Mouse (Mus musculus): ENCODE measurements around the gene Dusp7. TPM values are rescaled to one million over a fixed set of nuclear protein-coding genes. Genes with fewer than 3 reads are reported as not detected.
A peak's percentile ranks its signal among the peaks of the same experiment; 100 is the strongest.

The Dusp7 gene
- polyA plus RNA-seq, 1 experiment from 2014 or later: 24.9 TPM

DNA sequence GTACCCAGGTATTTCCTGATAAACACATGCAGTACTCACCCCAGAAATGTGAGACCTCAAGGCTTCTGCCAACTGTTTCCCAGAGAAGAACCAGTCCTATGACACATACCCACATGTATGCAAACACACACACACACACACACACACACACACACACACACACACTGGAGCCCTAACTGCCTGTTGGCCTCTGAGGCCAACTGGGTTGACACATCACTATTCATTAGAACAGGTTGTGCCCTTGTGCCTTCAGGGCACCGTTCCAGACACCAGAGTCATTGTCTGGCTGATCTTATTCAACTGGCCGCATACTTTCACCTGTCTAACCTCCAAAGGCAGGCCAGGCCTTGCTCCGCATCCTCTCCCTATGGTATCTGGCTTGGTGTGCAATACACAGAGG is 43.8 kb downstream of the Dusp7 start:
- no peak overlapping the region for H3K4me2 ChIP-seq (replicated peaks; ENCODE audit: low read depth, low read length)
- no peaks in the 10 kb centered on the region for H3K4me1 ChIP-seq (ENCODE audit: control insufficient read depth, insufficient read depth, low read length)
- H3K9me3 ChIP-seq (ENCODE audit: control insufficient read depth, low read depth, low read length): no peaks in the 10 kb centered on the region
- H3K27ac ChIP-seq (ENCODE audit: low read length): no peak overlapping the region
- no peak overlapping the region for H3K9ac ChIP-seq (replicated peaks; ENCODE audit: low read depth, low read length)
- H3K4me3 ChIP-seq (ENCODE audit: low read depth, low read length): no peak overlapping the region
- no peaks in the 10 kb centered on the region for H3K27me3 ChIP-seq (ENCODE audit: control insufficient read depth, insufficient read depth, low read length)
- 73% methylated on average over 3 of the region's 3 CpGs for WGBS
- no peak for ATAC-seq (ENCODE audit: insufficient number of reproducible peaks, insufficient read depth, low FRiP score, low read depth)
- no peaks in the 10 kb centered on the region for H3K36me3 ChIP-seq (ENCODE audit: control insufficient read depth, insufficient read depth, low read length)

DNA sequence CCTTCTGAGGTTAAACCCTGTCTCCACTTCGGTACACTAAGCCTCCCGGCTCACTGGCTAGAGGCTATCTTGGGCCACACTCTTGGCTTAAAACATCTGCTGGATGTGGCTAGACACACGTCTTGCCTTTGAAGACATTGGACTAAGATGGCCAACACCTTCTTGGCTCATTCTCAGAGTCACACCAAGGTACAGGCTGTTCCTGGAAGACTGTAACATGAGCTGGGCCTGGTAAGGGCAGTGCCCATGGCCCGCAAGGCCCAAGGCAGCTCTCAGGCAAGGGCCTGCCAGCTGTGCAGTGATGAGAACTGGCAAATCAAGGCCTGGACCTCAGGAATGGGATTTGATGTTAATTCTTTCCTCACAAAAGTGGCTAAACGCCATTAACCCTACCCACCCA is 45.2 kb downstream of the Dusp7 start:
- ATAC-seq (ENCODE audit: insufficient number of reproducible peaks, insufficient read depth, low FRiP score, low read depth): no peak
- no peak overlapping the region for H3K4me2 ChIP-seq (replicated peaks; ENCODE audit: low read depth, low read length)
- peaks cover 11% of the 10 kb centered on the region; the same call in 1 of the 2 replicates for H3K4me1 ChIP-seq (ENCODE audit: control insufficient read depth, insufficient read depth, low read length)
- no peak overlapping the region for H3K27ac ChIP-seq (ENCODE audit: low read length)
- 88% methylated on average over 5 of the region's 5 CpGs for WGBS
- no peak overlapping the region for H3K9ac ChIP-seq (replicated peaks; ENCODE audit: low read depth, low read length)
- H3K4me3 ChIP-seq (ENCODE audit: low read depth, low read length): no peak overlapping the region
- H3K36me3 ChIP-seq (ENCODE audit: control insufficient read depth, insufficient read depth, low read length): no peaks in the 10 kb centered on the region
- no peaks in the 10 kb centered on the region for H3K9me3 ChIP-seq (ENCODE audit: control insufficient read depth, low read depth, low read length)
- no peaks in the 10 kb centered on the region for H3K27me3 ChIP-seq (ENCODE audit: control insufficient read depth, insufficient read depth, low read length)

DNA sequence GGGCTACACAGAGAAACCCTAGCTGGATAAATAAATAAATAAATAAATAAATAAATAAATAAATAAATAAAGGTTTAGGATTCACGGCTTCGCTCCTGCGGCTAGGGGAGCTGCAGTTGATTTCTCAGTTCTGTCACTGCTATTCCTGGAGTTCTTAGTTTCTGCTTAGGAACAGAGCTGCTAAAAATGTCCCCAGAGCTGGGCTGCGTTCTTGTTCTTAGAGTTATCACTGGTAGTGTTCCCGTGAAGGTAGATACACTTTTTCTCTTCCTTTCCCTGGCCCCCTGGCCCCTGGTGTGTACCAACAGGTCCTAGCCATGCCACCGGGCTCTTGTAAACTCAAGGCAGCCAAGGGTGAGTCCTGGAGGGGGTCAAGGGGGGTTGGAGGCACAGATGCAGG is 48.4 kb downstream of the Dusp7 start:
- Histone ChIP-seq H3K4me3 (ENCODE audit: low read depth, low read length) (no peak overlapping the region), H3K36me3 (ENCODE audit: control insufficient read depth, insufficient read depth, low read length) (no peaks in the 10 kb centered on the region), H3K9ac (replicated peaks; ENCODE audit: low read depth, low read length) (no peak overlapping the region), H3K27me3 (ENCODE audit: control insufficient read depth, insufficient read depth, low read length) (no peaks in the 10 kb centered on the region), H3K4me2 (replicated peaks; ENCODE audit: low read depth, low read length) (no peak overlapping the region), H3K9me3 (ENCODE audit: control insufficient read depth, low read depth, low read length) (no peaks in the 10 kb centered on the region), H3K4me1 (ENCODE audit: control insufficient read depth, insufficient read depth, low read length) (peaks cover 20% of the 10 kb centered on the region; the same call in 1 of the 2 replicates), H3K27ac (ENCODE audit: low read length) (no peak overlapping the region)
- ATAC-seq (ENCODE audit: insufficient number of reproducible peaks, insufficient read depth, low FRiP score, low read depth): no peak
- 85% methylated on average over 6 of the region's 6 CpGs for WGBS

DNA sequence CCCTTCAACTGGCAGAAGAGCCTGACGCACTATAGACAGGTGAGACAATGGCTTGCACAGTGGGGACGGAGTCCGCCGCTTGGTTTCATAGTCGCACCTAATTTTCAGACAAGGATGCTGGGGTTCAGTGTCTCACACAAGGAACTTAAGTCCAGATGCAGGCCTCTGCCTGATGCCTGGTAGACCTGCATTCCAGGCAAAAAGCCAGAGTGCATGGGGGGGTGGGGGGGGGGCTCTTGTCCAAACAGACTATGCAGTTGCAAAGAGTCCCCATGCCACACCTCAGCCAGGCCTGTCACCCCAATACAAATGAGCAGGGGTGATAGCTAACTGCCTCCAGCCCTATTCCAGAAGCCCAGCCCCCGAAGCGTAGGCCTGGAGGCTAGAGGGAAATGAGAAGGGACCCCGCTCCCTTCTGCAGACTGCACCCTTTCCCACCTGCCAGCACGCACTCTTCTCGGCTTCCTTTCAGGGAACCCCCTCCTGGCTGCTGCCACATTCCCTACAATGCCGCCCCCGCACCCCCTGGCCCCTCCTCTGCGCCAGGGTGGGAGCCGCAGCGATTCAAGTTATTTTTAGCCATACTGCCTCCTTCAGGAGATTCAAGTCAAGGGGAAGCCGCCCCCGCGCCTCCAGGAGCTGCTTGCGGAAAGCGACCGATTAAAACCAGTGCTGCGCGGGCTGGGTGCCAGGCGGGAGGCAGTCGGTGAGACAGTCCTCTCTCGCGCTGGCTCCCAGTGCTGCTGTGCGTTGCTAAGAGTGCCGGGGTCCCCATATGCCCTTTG is 49.6 kb downstream of the Dusp7 start:
- peak; percentile 42; the same call in 1 of the 2 replicates for ATAC-seq (ENCODE audit: insufficient number of reproducible peaks, insufficient read depth, low FRiP score, low read depth)
- Histone ChIP-seq H3K9ac (replicated peaks; ENCODE audit: low read depth, low read length) (peak overlapping the region; percentile 38), H3K4me2 (replicated peaks; ENCODE audit: low read depth, low read length) (peak overlapping the region; percentile 52), H3K9me3 (ENCODE audit: control insufficient read depth, low read depth, low read length) (no peaks in the 10 kb centered on the region), H3K4me3 (ENCODE audit: low read depth, low read length) (peak overlapping the region; percentile 15), H3K4me1 (ENCODE audit: control insufficient read depth, insufficient read depth, low read length) (peaks cover 20% of the 10 kb centered on the region; the same call in 1 of the 2 replicates), H3K27ac (ENCODE audit: low read length) (peak overlapping the region; percentile 11), H3K36me3 (ENCODE audit: control insufficient read depth, insufficient read depth, low read length) (no peaks in the 10 kb centered on the region), H3K27me3 (ENCODE audit: control insufficient read depth, insufficient read depth, low read length) (no peaks in the 10 kb centered on the region)
- 13% methylated on average over 29 of the region's 29 CpGs for WGBS

DNA sequence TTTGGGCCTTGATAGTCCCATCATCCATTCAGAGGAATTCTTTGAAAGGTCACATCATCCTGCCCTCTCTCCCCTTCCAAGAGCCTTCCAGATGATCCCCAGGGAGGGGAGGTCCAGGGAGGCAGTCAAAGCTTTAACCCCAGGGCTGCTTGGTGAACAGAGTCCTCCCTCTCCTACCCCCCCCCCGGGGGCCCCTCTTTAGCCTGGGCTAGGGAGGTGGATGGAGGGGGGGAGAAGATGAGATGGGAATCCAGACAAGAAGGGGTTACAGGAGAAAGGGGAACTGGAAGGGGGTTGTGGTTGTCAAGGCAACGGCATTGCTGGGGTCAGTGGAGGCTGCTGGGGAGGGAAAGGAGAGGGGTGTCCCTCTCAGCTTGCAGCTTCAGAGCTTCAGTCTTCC is 52.2 kb downstream of the Dusp7 start:
- H3K4me1 ChIP-seq (ENCODE audit: control insufficient read depth, insufficient read depth, low read length): peaks cover 20% of the 10 kb centered on the region; the same call in 1 of the 2 replicates
- WGBS: 4% methylated on average over 2 of the region's 2 CpGs
- H3K4me2 ChIP-seq (replicated peaks; ENCODE audit: low read depth, low read length): no peak overlapping the region
- H3K27me3 ChIP-seq (ENCODE audit: control insufficient read depth, insufficient read depth, low read length): no peaks in the 10 kb centered on the region
- H3K27ac ChIP-seq (ENCODE audit: low read length): no peak overlapping the region
- H3K9me3 ChIP-seq (ENCODE audit: control insufficient read depth, low read depth, low read length): no peaks in the 10 kb centered on the region
- ATAC-seq (ENCODE audit: insufficient number of reproducible peaks, insufficient read depth, low FRiP score, low read depth): peak; percentile 19; the same call in 1 of the 2 replicates
- H3K9ac ChIP-seq (replicated peaks; ENCODE audit: low read depth, low read length): no peak overlapping the region
- no peaks in the 10 kb centered on the region for H3K36me3 ChIP-seq (ENCODE audit: control insufficient read depth, insufficient read depth, low read length)
- no peak overlapping the region for H3K4me3 ChIP-seq (ENCODE audit: low read depth, low read length)

DNA sequence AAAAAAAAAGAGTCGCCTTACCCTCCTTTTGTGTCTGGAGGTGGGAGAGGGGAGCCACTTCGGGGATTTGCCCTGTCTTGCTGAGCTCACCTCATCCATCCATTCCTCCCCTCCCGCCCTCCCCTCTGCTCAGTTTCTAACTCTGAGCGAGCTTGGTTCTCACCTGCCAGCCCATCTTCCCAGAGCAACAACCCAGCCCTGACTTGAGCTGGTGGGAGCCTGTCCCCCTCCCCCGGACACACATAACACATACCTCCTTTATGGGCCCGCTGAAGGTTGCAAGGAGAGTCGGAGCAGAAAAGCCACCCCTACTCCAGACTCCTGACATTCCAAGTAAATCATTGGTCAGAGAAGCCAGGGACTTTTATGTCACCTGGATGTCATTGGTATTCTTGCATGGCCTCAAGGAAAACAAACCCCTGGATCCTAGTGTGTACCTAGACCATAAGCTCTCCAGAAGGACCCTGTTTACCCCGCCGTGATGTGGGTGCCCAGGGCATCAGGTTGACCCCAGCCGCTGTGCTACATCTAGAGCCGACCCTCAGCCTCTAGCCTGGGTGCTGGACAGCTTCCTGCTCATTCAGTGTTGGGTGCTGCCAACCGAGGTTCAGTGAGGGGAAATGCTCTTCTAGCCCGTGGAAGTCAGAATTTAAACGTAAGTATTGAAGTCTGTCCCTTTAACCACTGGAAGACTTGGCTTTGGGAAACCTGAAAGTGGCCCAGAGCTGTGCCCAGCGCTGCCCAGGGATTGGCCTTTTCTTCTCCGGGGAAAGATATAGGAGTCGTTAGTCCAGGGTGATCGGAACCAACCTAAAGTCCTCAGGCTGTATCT is 52.8 kb downstream of the Dusp7 start:
- Histone ChIP-seq H3K36me3 (ENCODE audit: control insufficient read depth, insufficient read depth, low read length) (no peaks in the 10 kb centered on the region), H3K9me3 (ENCODE audit: control insufficient read depth, low read depth, low read length) (no peaks in the 10 kb centered on the region), H3K27me3 (ENCODE audit: control insufficient read depth, insufficient read depth, low read length) (no peaks in the 10 kb centered on the region), H3K4me1 (ENCODE audit: control insufficient read depth, insufficient read depth, low read length) (peaks cover 20% of the 10 kb centered on the region; the same call in 1 of the 2 replicates), H3K4me3 (ENCODE audit: low read depth, low read length) (no peak overlapping the region), H3K4me2 (replicated peaks; ENCODE audit: low read depth, low read length) (peak overlapping the region; percentile 15; the same call in 1 of the 2 replicates), H3K27ac (ENCODE audit: low read length) (no peak overlapping the region; the same call in 1 of the 2 replicates), H3K9ac (replicated peaks; ENCODE audit: low read depth, low read length) (no peak overlapping the region)
- ATAC-seq (ENCODE audit: insufficient number of reproducible peaks, insufficient read depth, low FRiP score, low read depth): no peak
- WGBS: 11% methylated on average over 18 of the region's 18 CpGs

DNA sequence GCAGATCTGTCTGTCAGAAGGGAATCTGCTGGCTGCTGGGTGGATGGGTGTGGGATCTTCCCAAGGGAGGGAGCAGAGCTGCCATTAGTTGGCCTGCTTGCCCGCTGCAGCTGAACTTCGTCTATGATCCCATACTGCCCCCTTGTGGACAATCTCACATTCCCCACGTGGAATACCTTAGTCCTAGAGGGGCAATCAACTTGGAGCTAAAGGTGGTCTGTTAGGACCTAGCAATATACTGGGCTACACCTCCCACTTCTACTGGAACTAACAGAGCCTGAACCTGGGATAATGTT is 53.4 kb downstream of the Dusp7 start:
- Histone ChIP-seq H3K27ac (ENCODE audit: low read length) (no peak overlapping the region), H3K9me3 (ENCODE audit: control insufficient read depth, low read depth, low read length) (no peaks in the 10 kb centered on the region), H3K4me2 (replicated peaks; ENCODE audit: low read depth, low read length) (peak overlapping the region; percentile 15; the same call in 1 of the 2 replicates), H3K4me3 (ENCODE audit: low read depth, low read length) (no peak overlapping the region), H3K9ac (replicated peaks; ENCODE audit: low read depth, low read length) (no peak overlapping the region), H3K27me3 (ENCODE audit: control insufficient read depth, insufficient read depth, low read length) (no peaks in the 10 kb centered on the region), H3K36me3 (ENCODE audit: control insufficient read depth, insufficient read depth, low read length) (no peaks in the 10 kb centered on the region), H3K4me1 (ENCODE audit: control insufficient read depth, insufficient read depth, low read length) (peaks cover 20% of the 10 kb centered on the region; the same call in 1 of the 2 replicates)
- WGBS: 0% methylated on average over 3 of the region's 3 CpGs
- peak; percentile 69 for ATAC-seq (ENCODE audit: insufficient number of reproducible peaks, insufficient read depth, low FRiP score, low read depth)

Data from stomach, embryonic 14.5 days (tissue).